In genomic region chr11:87751031-87751430, GRCm38 (mm10) we compare ENCODE assay signal across 11 mouse cellular contexts. TPM values are rescaled to one million over a fixed set of nuclear protein-coding genes. Genes with fewer than 3 reads are reported as not detected.
A peak's percentile ranks its signal among the peaks of the same experiment; 100 is the strongest.
DNase-seq lines count a peak whose midpoint lies in the region; ATAC-seq and TF ChIP-seq lines count a peak whose summit lies in the region.
"Had no signal": no experiment of that assay in that cellular context is flagged by ENCODE, and none has a peak within 500 bp of the region (broad histone marks: within the 10 kb centered on the region; RNA-seq: fewer than 3 reads in every experiment).

No protein-coding gene starts in this region.

- H3K4me3 ChIP-seq in hindbrain, embryonic 10.5 days = no peak overlapping the region
- no peak overlapping the region for H3K4me3 ChIP-seq in hindbrain, embryonic 14.5 days (replicated peaks; ENCODE audit: low read length)
- H3K4me3 ChIP-seq in CH12.LX (replicated peaks in 1 of 3; ENCODE audit: low read depth in 2 of 3, low read length in 2 of 3, poor library complexity in 1 of 3) = peak overlapping the region; percentile 42 to 58 (median 54)
- H3K4me3 ChIP-seq in brown adipose tissue, adult 24 weeks (ENCODE audit: insufficient read depth, low read depth, low read length) = no peak overlapping the region
- peak overlapping the region; percentile 45 for H3K4me3 ChIP-seq in liver, postnatal 0 days (ENCODE audit: low read depth, low read length)

- no peak for TF ChIP-seq EP300 in CH12.LX (IDR thresholded peaks at IDR 0.05; ENCODE audit: low read length)
- no peak for TF ChIP-seq EP300 in liver, postnatal 0 days (IDR thresholded peaks at IDR 0.05; ENCODE audit: low read depth)

- TF ChIP-seq POLR2A in CH12.LX (IDR thresholded peaks at IDR 0.05; ENCODE audit: low read depth, low read length) = no peak

- H3K36me3 ChIP-seq in hindbrain, embryonic 10.5 days = no peaks in the 10 kb centered on the region
- H3K36me3 ChIP-seq in hindbrain, embryonic 14.5 days (replicated peaks; ENCODE audit: control insufficient read depth, insufficient read depth) = no peaks in the 10 kb centered on the region
- H3K36me3 ChIP-seq in CH12.LX (replicated peaks in 1 of 2; ENCODE audit: control insufficient read depth in 1 of 2, insufficient read depth in 1 of 2, low read length in 1 of 2) = peaks cover under 1% of the 10 kb centered on the region in 2 experiments
- H3K36me3 ChIP-seq in liver, postnatal 0 days (replicated peaks; ENCODE audit: insufficient read depth, low read length) = no peaks in the 10 kb centered on the region

- peak overlapping the region; percentile 73 for H3K27ac ChIP-seq in hindbrain, embryonic 10.5 days
- H3K27ac ChIP-seq in hindbrain, embryonic 14.5 days = no peak overlapping the region
- H3K27ac ChIP-seq in CH12.LX (ENCODE audit: insufficient read depth, low read depth) = peak overlapping the region; percentile 98
- peak overlapping the region; percentile 78 for H3K27ac ChIP-seq in brown adipose tissue, adult 24 weeks (replicated peaks; ENCODE audit: low read depth, low read length)
- H3K27ac ChIP-seq in liver, postnatal 0 days (ENCODE audit: low read depth) = peak overlapping the region; percentile 99

- no peaks in the 10 kb centered on the region for H3K27me3 ChIP-seq in hindbrain, embryonic 10.5 days (ENCODE audit: insufficient read depth, poor library complexity, severe bottlenecking)
- no peaks in the 10 kb centered on the region for H3K27me3 ChIP-seq in hindbrain, embryonic 14.5 days (ENCODE audit: control insufficient read depth, insufficient read depth, low read length)
- no peaks in the 10 kb centered on the region for H3K27me3 ChIP-seq in CH12.LX (replicated peaks)
- H3K27me3 ChIP-seq in liver, postnatal 0 days (ENCODE audit: insufficient read depth, low read length) = no peaks in the 10 kb centered on the region

- no peak overlapping the region for H3K9ac ChIP-seq in hindbrain, embryonic 14.5 days
- H3K9ac ChIP-seq in CH12.LX (ENCODE audit: insufficient read depth, low read depth) = peak overlapping the region; percentile 86
- H3K9ac ChIP-seq in liver, postnatal 0 days (replicated peaks) = peak overlapping the region; percentile 76

- in situ Hi-C loops in CH12.LX (cut with MboI; ENCODE audit: low pct_ligation_motif_present, low pct_unique_long_range_greater_than_20kb, low sequenced_read_pairs) = loop anchor here (5.0 kb wide), 1 partner anchor 89 kb away; the partner anchor contains the start of gene Rnf43

- H3K4me1 ChIP-seq in hindbrain, embryonic 10.5 days (replicated peaks) = peaks cover 29% of the 10 kb centered on the region; the same call in 1 of the 2 replicates
- H3K4me1 ChIP-seq in hindbrain, embryonic 14.5 days (replicated peaks; ENCODE audit: control insufficient read depth, insufficient read depth, low read length) = no peaks in the 10 kb centered on the region
- peaks cover 35 to 73% of the 10 kb centered on the region in 2 experiments for H3K4me1 ChIP-seq in CH12.LX (ENCODE audit: control insufficient read depth in 1 of 2, insufficient read depth in 2 of 2)
- no peaks in the 10 kb centered on the region for H3K4me1 ChIP-seq in brown adipose tissue, adult 24 weeks (ENCODE audit: control insufficient read depth, insufficient read depth, insufficient read length, low read length)
- peaks cover 65% of the 10 kb centered on the region for H3K4me1 ChIP-seq in liver, postnatal 0 days (ENCODE audit: insufficient read depth)

- no peak for ATAC-seq in hindbrain, embryonic 14.5 days (ENCODE audit: low FRiP score)
- no peak for ATAC-seq in liver, postnatal 0 days

- H3K9me3 ChIP-seq in hindbrain, embryonic 10.5 days = no peaks in the 10 kb centered on the region
- H3K9me3 ChIP-seq in hindbrain, embryonic 14.5 days (ENCODE audit: control insufficient read depth, low read length) = no peaks in the 10 kb centered on the region
- H3K9me3 ChIP-seq in CH12.LX (replicated peaks; ENCODE audit: low read length) = no peaks in the 10 kb centered on the region
- no peaks in the 10 kb centered on the region for H3K9me3 ChIP-seq in liver, postnatal 0 days (ENCODE audit: low read length)

- WGBS in hindbrain, embryonic 10.5 days = 84% methylated on average over 8 of the region's 8 CpGs
- 79% methylated on average over 8 of the region's 8 CpGs for WGBS in hindbrain, embryonic 14.5 days
- WGBS in liver, postnatal 0 days (ENCODE audit: insufficient replicate concordance) = 27% methylated on average over 8 of the region's 8 CpGs

- no peak for DNase-seq in hindbrain, embryonic 10.5 days (ENCODE audit: low spot score)
- no peak for DNase-seq in hindbrain, embryonic 14.5 days (ENCODE audit: low spot score)
- DNase-seq in CH12.LX (ENCODE audit: extremely low read depth) = peak; percentile 69
- DNase-seq in liver, postnatal 0 days = peak; percentile 50
- DNase-seq in right cerebral cortex, adult 2 months (ENCODE audit: low spot score in 2 of 2) = no peak
- no peak for DNase-seq in adrenal gland, postnatal 14 days
- DNase-seq in layer of hippocampus, adult 9-11 months = no peak
- DNase-seq: gastrocnemius, postnatal 14 days; kidney, adult 18-20 months had no signal

- TF ChIP-seq CTCF in CH12.LX (conservative IDR thresholded peaks at IDR 0.05 in 1 of 2, IDR thresholded peaks at IDR 0.05 in 1 of 2; ENCODE audit: low read depth in 2 of 2, low read length in 2 of 2) = no peak
- no peak for TF ChIP-seq CTCF in liver, postnatal 0 days (IDR thresholded peaks at IDR 0.05; ENCODE audit: low read depth)

- no peak for TF ChIP-seq RAD21 in CH12.LX (IDR thresholded peaks at IDR 0.05; ENCODE audit: low read depth, low read length)

- no peak overlapping the region for H3K4me2 ChIP-seq in hindbrain, embryonic 14.5 days (replicated peaks)
- peak overlapping the region; percentile 86 for H3K4me2 ChIP-seq in CH12.LX (ENCODE audit: insufficient read depth, low read depth, poor library complexity, severe bottlenecking)
- peak overlapping the region; percentile 77 for H3K4me2 ChIP-seq in liver, postnatal 0 days (ENCODE audit: low read depth, low read length)

- dilution Hi-C loops in CH12.LX (cut with MboI; ENCODE audit: extremely low pct_ligation_motif_present, extremely low pct_unique_long_range_greater_than_20kb, low sequenced_read_pairs) = no loop called here

- peaks cover 21% of the 10 kb centered on the region for H3K79me2 ChIP-seq in CH12.LX (replicated peaks; ENCODE audit: control insufficient read depth, extremely low read depth, insufficient read depth, poor library complexity, severe bottlenecking)

TF ChIP-seq in CH12.LX, 34 proteins besides CTCF, POLR2A, EP300 and RAD21:
- TF ChIP-seq KAT2A (IDR thresholded peaks at IDR 0.05; ENCODE audit: insufficient replicate concordance, low read length) (no peak), ELF1 (IDR thresholded peaks at IDR 0.05; ENCODE audit: low read depth, low read length) (no peak), TBP (conservative IDR thresholded peaks at IDR 0.05; ENCODE audit: low read depth, low read length) (peak; percentile 75), USF1 (IDR thresholded peaks at IDR 0.05; ENCODE audit: low read depth, low read length) (no peak), GABPA (IDR thresholded peaks at IDR 0.05; ENCODE audit: insufficient replicate concordance, low read depth, low read length) (no peak)

RNA-seq across cellular contexts. Expression of gene Tspoap1, which starts 9.3 kb away (rescaled TPM):
- polyA plus RNA-seq in hindbrain, embryonic 10.5 days (2016; fragmentation: Nextera tagmentation; extraction: Ambion mirVana) = 7.8 and 10.5 TPM in 2 replicates
- 43.8 and 46.9 TPM in 2 replicates for polyA plus RNA-seq in hindbrain, embryonic 14.5 days (2014; fragmentation: Nextera tagmentation; extraction: Ambion mirVana)
- 19.9 and 36.9 TPM in 2 replicates for total RNA-seq in CH12.LX (2012; rRNA removed)
- 12.8 and 16.5 TPM in 2 replicates for total RNA-seq in CH12.LX (2014; rRNA removed)
- 11.6 and 12.3 TPM in 2 replicates for polyA plus RNA-seq in CH12.LX (2012; ENCODE audit: insufficient read length, low read depth)
- not detected in 2 replicates for polyA plus RNA-seq in brown adipose tissue, adult 24 weeks (2012; ENCODE audit: insufficient read depth, insufficient read length, missing spikeins)
- polyA plus RNA-seq in liver, postnatal 0 days (2015; fragmentation: Nextera tagmentation; extraction: Ambion mirVana) = 0.59 and 1.2 TPM in 2 replicates
- total RNA-seq in adrenal gland, postnatal 14 days (2021) = 2.8 and 3.9 TPM in 2 replicates

RNA-seq across cellular contexts. Expression of gene Supt4a, which starts 13.7 kb away (rescaled TPM):
- polyA plus RNA-seq in hindbrain, embryonic 10.5 days (2016; fragmentation: Nextera tagmentation; extraction: Ambion mirVana) = 178 and 184 TPM in 2 replicates
- 137 and 152 TPM in 2 replicates for polyA plus RNA-seq in hindbrain, embryonic 14.5 days (2014; fragmentation: Nextera tagmentation; extraction: Ambion mirVana)
- total RNA-seq in CH12.LX (2012; rRNA removed) = 241 and 287 TPM in 2 replicates
- 251 and 256 TPM in 2 replicates for total RNA-seq in CH12.LX (2014; rRNA removed)
- 220 and 229 TPM in 2 replicates for polyA plus RNA-seq in CH12.LX (2012; ENCODE audit: insufficient read length, low read depth)
- polyA plus RNA-seq in brown adipose tissue, adult 24 weeks (2012; ENCODE audit: insufficient read depth, insufficient read length, missing spikeins) = 90.3 and 97.1 TPM in 2 replicates
- 114 and 120 TPM in 2 replicates for polyA plus RNA-seq in liver, postnatal 0 days (2015; fragmentation: Nextera tagmentation; extraction: Ambion mirVana)
- 56.5 and 74.2 TPM in 2 replicates for total RNA-seq in adrenal gland, postnatal 14 days (2021)

RNA-seq across cellular contexts. Expression of gene Mpo, which starts 42.4 kb away (rescaled TPM):
- polyA plus RNA-seq in hindbrain, embryonic 10.5 days (2016; fragmentation: Nextera tagmentation; extraction: Ambion mirVana) = 2.8 and 5.0 TPM in 2 replicates
- 0.22 and 0.88 TPM in 2 replicates for polyA plus RNA-seq in hindbrain, embryonic 14.5 days (2014; fragmentation: Nextera tagmentation; extraction: Ambion mirVana)
- not detected in 2 replicates for total RNA-seq in CH12.LX (2012; rRNA removed)
- total RNA-seq in CH12.LX (2014; rRNA removed) = not detected in 2 replicates
- not detected in 2 replicates for polyA plus RNA-seq in CH12.LX (2012; ENCODE audit: insufficient read length, low read depth)
- not detected in 2 replicates for polyA plus RNA-seq in brown adipose tissue, adult 24 weeks (2012; ENCODE audit: insufficient read depth, insufficient read length, missing spikeins)
- 250 and 274 TPM in 2 replicates for polyA plus RNA-seq in liver, postnatal 0 days (2015; fragmentation: Nextera tagmentation; extraction: Ambion mirVana)
- 0.64 and 1.4 TPM in 2 replicates for total RNA-seq in adrenal gland, postnatal 14 days (2021)
- total RNA-seq: gastrocnemius, postnatal 14 days; left cerebral cortex, postnatal 36 days had no signal

Comparison
In these comparisons a context has a peak if more than half of its experiments do, and no peak if none do; other contexts are left out.
1. DNase-seq: peak in CH12.LX (single experiment) and liver, postnatal 0 days (single experiment); none in hindbrain, embryonic 10.5 days (single experiment), hindbrain, embryonic 14.5 days (single experiment), right cerebral cortex, adult 2 months (0 of 2), adrenal gland, postnatal 14 days (single experiment) and layer of hippocampus, adult 9-11 months (single experiment).
2. H3K4me3 ChIP-seq: peak in CH12.LX (3 of 3) and liver, postnatal 0 days (single experiment); none in hindbrain, embryonic 10.5 days (single experiment), hindbrain, embryonic 14.5 days (single experiment) and brown adipose tissue, adult 24 weeks (single experiment).
3. RNA of gene Mpo, which starts 42.4 kb away (polyA plus RNA-seq): 250 to 274 TPM in liver, postnatal 0 days; 2.8 to 5.0 TPM in hindbrain, embryonic 10.5 days, 0.22 to 0.88 TPM in hindbrain, embryonic 14.5 days, not detected in brown adipose tissue, adult 24 weeks and not detected in CH12.LX; every median in the first group is over 10 times any median in the second.